Mouse (Mus musculus) lung, postnatal 0 days (tissue): Measurements from ENCODE around the gene Syvn1. TPM values are rescaled to one million over a fixed set of nuclear protein-coding genes. Genes with fewer than 3 reads are reported as not detected.

Experiments used
- ATAC-seq: fragments of 200-750 bp; cut with Nextera tagmentation; 2 replicates; pipeline ENCODE4 v1.8.0; 2017; ENCODE audit warnings: moderate library complexity
- DNase-seq: peaks from one replicate; pipeline ENCODE4 v3.0.0-alpha.2; 2016; ENCODE audit warnings: low spot score
- H3K27ac ChIP-seq: fragments of 300-500 bp; sonication (generic); 2 replicates; pipeline ENCODE4 v1.5.1; 2014; ENCODE audit warnings: antibody characterized with exemption, mild to moderate bottlenecking, low read length, mixed read lengths
- H3K27me3 ChIP-seq: fragments of 300-500 bp; sonication (generic); replicated peaks from 2 replicates; pipeline ENCODE4 v1.6.1; 2014; ENCODE audit warnings: low read length, mixed read lengths; ENCODE audit not compliant: insufficient read depth
- H3K36me3 ChIP-seq: fragments of 300-500 bp; sonication (generic); 2 replicates; pipeline ENCODE4 v1.6.1; 2014; ENCODE audit warnings: low read length, mixed read lengths; ENCODE audit not compliant: insufficient read depth
- H3K4me1 ChIP-seq: fragments of 300-500 bp; sonication (generic); 2 replicates; pipeline ENCODE4 v1.6.1; 2014; ENCODE audit warnings: antibody characterized with exemption, low read depth, low read length, mixed read lengths; ENCODE audit not compliant: insufficient read depth
- H3K4me2 ChIP-seq: fragments of 300-500 bp; sonication (generic); replicated peaks from 2 replicates; pipeline ENCODE4 v1.6.1; 2014; ENCODE audit warnings: low read depth, mild to moderate bottlenecking, low read length, moderate library complexity, mixed read lengths
- H3K4me3 ChIP-seq: fragments of 300-500 bp; sonication (generic); 2 replicates; pipeline ENCODE4 v1.5.1; 2014; ENCODE audit warnings: low read depth, low read length
- H3K9ac ChIP-seq: fragments of 300-500 bp; sonication (generic); replicated peaks from 2 replicates; pipeline ENCODE4 v1.6.1; 2014; ENCODE audit warnings: low read depth, mild to moderate bottlenecking
- H3K9me3 ChIP-seq: fragments of 300-500 bp; sonication (generic); 2 replicates; pipeline ENCODE4 v1.6.1; 2016; ENCODE audit warnings: low read length, mixed read lengths
- CTCF ChIP-seq: IDR thresholded peaks from 2 replicates; pipeline ENCODE4 v1.5.1; 2016; ENCODE audit warnings: antibody characterized with exemption, mild to moderate bottlenecking
- EP300 ChIP-seq: IDR thresholded peaks from 2 replicates; pipeline ENCODE4 v1.6.1; 2016; ENCODE audit warnings: antibody characterized with exemption, mild to moderate bottlenecking, control low read depth
- WGBS: fragments of 180-500 bp; shearing (Covaris S2); extraction: QIAGEN DNeasy Blood & Tissue Kit; methylation state at CpG from one replicate; pipeline ENCODE4 v1.1.7; 2014; 5-methylcytosine and 5-hydroxymethylcytosine counted together
- polyA plus RNA-seq: library from polyadenylated mRNA; unstranded; fragments of >200 nt; fragmentation: Nextera tagmentation; extraction: Ambion mirVana; gene quantifications from 2 replicates; pipeline ENCODE4 v1.2.1, GENCODE M21; 2015

The Syvn1 gene
- polyA plus RNA-seq, 1 experiment from 2014 or later = 16.3 TPM

- Histone ChIP-seq H3K4me1 (peaks cover 15% of the 10 kb centered on the region), H3K9me3 (no peaks in the 10 kb centered on the region), H3K9ac (peak within 1 kb of the TSS; percentile 76), H3K4me2 (peak within 1 kb of the TSS; percentile 71), H3K27ac (peak within 1 kb of the TSS; percentile 71), H3K4me3 (peak within 1 kb of the TSS; percentile 73), H3K27me3 (no peaks in the 10 kb centered on the region), H3K36me3 (peaks cover 23% of the 10 kb centered on the region)
- DNase-seq (peak; percentile 98), ATAC-seq (peak; percentile 90)
- 1% methylated on average over 55 of the region's 63 CpGs for WGBS
- no peak for TF ChIP-seq EP300
- no peak for TF ChIP-seq CTCF
Observed at GRCm38 (mm10) chr19:6057313-6058096, 11.1 kb downstream of the Syvn1 start, which contains the start of the genes Mrpl49 and Fau. Gene Mrpl49, minus strand, starts transcription at chr19:6057785. Gene Fau, plus strand, starts transcription at chr19:6057844.

GRCm38 (mm10) chr19:6058513-6058912, 12.1 kb downstream of the Syvn1 start:
- TF ChIP-seq EP300 (no peak), CTCF (no peak)
- no peaks in the 10 kb centered on the region for H3K27me3 ChIP-seq
- 24% methylated on average over 5 of the region's 5 CpGs for WGBS
- H3K9ac ChIP-seq = peak overlapping the region; percentile 76
- DNase-seq (no peak), ATAC-seq (no peak)
- H3K36me3 ChIP-seq = peaks cover 13% of the 10 kb centered on the region
- H3K4me1 ChIP-seq = peaks cover 15% of the 10 kb centered on the region
- peak overlapping the region; percentile 73 for H3K4me3 ChIP-seq
- H3K4me2 ChIP-seq = peak overlapping the region; percentile 60
- peak overlapping the region; percentile 71; the same call in 1 of the 2 replicates for H3K27ac ChIP-seq
- H3K9me3 ChIP-seq = no peaks in the 10 kb centered on the region

- Histone ChIP-seq H3K27ac (no peak overlapping the region), H3K36me3 (peaks cover 10% of the 10 kb centered on the region; the same call in 1 of the 2 replicates), H3K4me3 (peak overlapping the region; percentile 73; the same call in 1 of the 2 replicates), H3K9ac (no peak overlapping the region), H3K4me2 (peak overlapping the region; percentile 60), H3K9me3 (no peaks in the 10 kb centered on the region), H3K4me1 (peaks cover 15% of the 10 kb centered on the region), H3K27me3 (no peaks in the 10 kb centered on the region)
- DNase-seq (no peak), ATAC-seq (no peak)
- WGBS = 71% methylated on average over 5 of the region's 5 CpGs
- no peak for TF ChIP-seq EP300
- no peak for TF ChIP-seq CTCF
Observed at GRCm38 (mm10) chr19:6058966-6059365, 12.6 kb downstream of the Syvn1 start.

GRCm38 (mm10) chr19:6061021-6061533, 14.7 kb downstream of the Syvn1 start, which contains the start of gene Znhit2:
Gene Znhit2, plus strand, starts transcription at chr19:6061192.
- H3K27ac ChIP-seq = peak within 1 kb of the TSS; percentile 89
- peak; percentile 98 for DNase-seq
- under 1% methylated on average over 45 of the region's 58 CpGs for WGBS
- H3K9ac ChIP-seq = peak within 1 kb of the TSS; percentile 90
- peaks cover 15% of the 10 kb centered on the region for H3K4me1 ChIP-seq
- H3K4me2 ChIP-seq = peak within 1 kb of the TSS; percentile 90
- H3K36me3 ChIP-seq = no peaks in the 10 kb centered on the region
- TF ChIP-seq EP300 = no peak
- peak; percentile 11; the same call in 1 of the 2 replicates for TF ChIP-seq CTCF
- H3K4me3 ChIP-seq = peak within 1 kb of the TSS; percentile 70
- H3K9me3 ChIP-seq = no peaks in the 10 kb centered on the region
- no peaks in the 10 kb centered on the region for H3K27me3 ChIP-seq
- ATAC-seq = peak; percentile 83

GRCm38 (mm10) chr19:6061641-6062302, 15.4 kb downstream of the Syvn1 start:
- 0 out of 2 replicates have a peak, but pooled peaks have one; percentile 1 for ATAC-seq

GRCm38 (mm10) chr19:6062418-6062817, 16.0 kb downstream of the Syvn1 start:
- Histone ChIP-seq H3K9ac (peak overlapping the region; percentile 90; the same call in 1 of the 2 replicates), H3K4me1 (peaks cover 16% of the 10 kb centered on the region), H3K4me2 (peak overlapping the region; percentile 90), H3K36me3 (no peaks in the 10 kb centered on the region), H3K27me3 (no peaks in the 10 kb centered on the region), H3K27ac (peak overlapping the region; percentile 89; the same call in 1 of the 2 replicates), H3K4me3 (peak overlapping the region; percentile 70), H3K9me3 (no peaks in the 10 kb centered on the region)
- 44% methylated on average over 5 of the region's 5 CpGs for WGBS
- TF ChIP-seq CTCF (no peak), EP300 (no peak)
- no peak for DNase-seq
- ATAC-seq = no peak

More at GRCm38 (mm10) chr19:6061641-6062302, 15.4 kb downstream of the Syvn1 start:
- TF ChIP-seq EP300 = no peak
- no peak for TF ChIP-seq CTCF
- H3K4me3 ChIP-seq = peak overlapping the region; percentile 70
- H3K9ac ChIP-seq = peak overlapping the region; percentile 90
- 2% methylated on average over 44 of the region's 44 CpGs for WGBS
- H3K4me2 ChIP-seq = peak overlapping the region; percentile 90
- peak; percentile 51 for DNase-seq
- peaks cover 14% of the 10 kb centered on the region for H3K4me1 ChIP-seq
- no peaks in the 10 kb centered on the region for H3K27me3 ChIP-seq
- no peaks in the 10 kb centered on the region for H3K9me3 ChIP-seq
- H3K36me3 ChIP-seq = no peaks in the 10 kb centered on the region
- peak overlapping the region; percentile 89 for H3K27ac ChIP-seq
